Mouse (Mus musculus): Measurements from ENCODE around the gene Pgk1. TPM values are rescaled to one million over a fixed set of nuclear protein-coding genes. Genes with fewer than 3 reads are reported as not detected.
"Not testable (repeated sequence)": the region's sequence is repeated elsewhere in the genome, so short reads cannot be mapped to it uniquely, and the experiment has no call there.

Pgk1 gene
- polyA plus RNA-seq, 1 experiment from 2014 or later = 166 TPM

DNA sequence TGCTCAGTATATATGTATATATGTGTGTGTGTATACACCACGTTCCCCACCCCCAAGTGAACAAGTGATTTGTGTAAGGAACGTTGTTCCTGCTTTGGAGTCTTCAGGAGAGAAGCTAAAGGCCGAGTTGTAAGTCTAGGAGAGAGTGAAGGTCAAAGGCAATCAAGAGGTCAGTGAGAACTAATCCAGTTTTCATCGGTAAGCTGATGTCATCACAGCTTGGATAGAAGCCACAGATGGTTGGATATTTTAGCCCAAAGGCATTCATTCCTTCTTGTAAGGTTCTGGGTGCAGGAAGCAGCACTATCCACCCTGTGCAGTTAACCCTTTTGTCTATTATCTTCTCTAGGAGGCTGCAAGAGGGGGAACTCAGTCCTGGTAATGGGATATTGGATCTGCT, 3.2 kb downstream of the Pgk1 start:
- Histone ChIP-seq H3K9me3 (ENCODE audit: control insufficient read depth, low read length) (no peaks in the 10 kb centered on the region), H3K36me3 (ENCODE audit: control insufficient read depth, insufficient read depth, low read length) (no peaks in the 10 kb centered on the region), H3K4me1 (replicated peaks; ENCODE audit: control insufficient read depth, insufficient read depth) (no peaks in the 10 kb centered on the region), H3K27ac (replicated peaks) (no peak overlapping the region), H3K4me3 (ENCODE audit: low read depth, low read length) (no peak overlapping the region), H3K27me3 (ENCODE audit: control insufficient read depth, insufficient read depth, low read length) (no peaks in the 10 kb centered on the region), H3K4me2 (replicated peaks; ENCODE audit: low read depth) (no peak overlapping the region), H3K9ac (ENCODE audit: low read length) (no peak overlapping the region)
- ATAC-seq (ENCODE audit: low FRiP score, low TSS enrichment) = no peak
- DNase-seq (ENCODE audit: low spot score) = no peak
- 27% methylated on average over 4 of the region's 4 CpGs for WGBS
- no peak for TF ChIP-seq CTCF (IDR thresholded peaks at IDR 0.05; ENCODE audit: low read depth)
- no peak for TF ChIP-seq EP300 (optimal IDR thresholded peaks at IDR 0.05)

DNA sequence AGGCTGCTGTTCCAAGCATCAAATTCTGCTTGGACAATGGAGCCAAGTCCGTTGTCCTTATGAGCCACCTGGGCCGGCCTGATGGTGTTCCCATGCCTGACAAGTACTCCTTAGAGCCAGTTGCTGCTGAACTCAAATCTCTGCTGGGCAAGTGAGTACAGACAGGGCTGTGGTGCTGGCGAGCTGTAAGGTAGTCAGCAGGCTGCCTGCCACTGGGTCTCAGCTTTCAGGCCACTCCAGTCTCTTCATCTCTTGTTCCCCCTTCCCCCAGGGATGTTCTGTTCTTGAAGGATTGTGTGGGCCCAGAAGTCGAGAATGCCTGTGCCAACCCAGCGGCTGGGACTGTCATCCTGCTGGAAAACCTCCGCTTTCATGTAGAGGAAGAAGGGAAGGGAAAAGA, 7.5 kb downstream of the Pgk1 start:
- not testable (repeated sequence) for H3K4me2 ChIP-seq (replicated peaks; ENCODE audit: low read depth); H3K27ac ChIP-seq (replicated peaks); ATAC-seq (ENCODE audit: low FRiP score, low TSS enrichment); DNase-seq (ENCODE audit: low spot score); H3K36me3 ChIP-seq (ENCODE audit: control insufficient read depth, insufficient read depth, low read length); H3K9me3 ChIP-seq (ENCODE audit: control insufficient read depth, low read length); H3K9ac ChIP-seq (ENCODE audit: low read length); H3K27me3 ChIP-seq (ENCODE audit: control insufficient read depth, insufficient read depth, low read length); H3K4me3 ChIP-seq (ENCODE audit: low read depth, low read length); H3K4me1 ChIP-seq (replicated peaks; ENCODE audit: control insufficient read depth, insufficient read depth)
- WGBS = 88% methylated on average over 6 of the region's 6 CpGs

DNA sequence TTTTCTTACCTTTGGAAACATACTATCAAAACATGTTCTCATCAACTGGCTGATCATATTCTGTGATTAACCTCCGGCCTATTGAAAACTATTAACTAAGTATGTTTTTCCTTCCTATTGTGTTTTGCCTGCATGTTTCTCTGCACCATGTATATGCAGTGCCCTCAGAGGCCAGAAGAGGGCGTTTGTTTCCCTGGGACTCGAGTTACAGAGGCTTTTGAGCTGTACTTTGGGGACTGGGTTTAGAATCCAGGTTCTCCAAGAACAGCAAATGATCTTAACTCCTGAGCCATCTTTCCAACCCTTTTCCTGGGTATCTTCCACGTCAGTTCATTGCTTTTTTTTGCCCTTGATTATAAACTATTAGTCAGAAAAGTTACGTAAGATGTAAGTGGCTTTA, 10.4 kb downstream of the Pgk1 start:
- 58% methylated on average over 5 of the region's 5 CpGs for WGBS

DNA sequence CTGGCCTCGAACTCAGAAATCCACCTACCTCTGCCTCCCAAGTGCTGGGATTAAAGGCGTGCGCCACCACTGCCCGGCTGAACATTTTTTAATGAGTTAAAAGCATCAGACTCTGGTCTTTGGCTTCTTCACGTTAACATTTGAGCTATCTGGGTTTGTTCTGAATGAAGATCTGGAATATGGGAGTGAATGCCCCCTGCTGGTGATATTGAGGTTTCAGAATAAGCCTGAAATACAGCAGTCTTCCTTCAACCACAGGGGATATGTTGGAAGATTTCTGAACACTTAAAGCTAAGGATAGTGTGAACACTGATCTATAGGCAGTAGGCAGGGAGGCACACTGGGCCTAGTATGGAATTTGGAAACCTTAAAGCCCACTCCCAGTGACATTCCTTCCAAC, 12.0 kb downstream of the Pgk1 start:
- Histone ChIP-seq H3K9ac (ENCODE audit: low read length) (no peak overlapping the region), H3K27me3 (ENCODE audit: control insufficient read depth, insufficient read depth, low read length) (no peaks in the 10 kb centered on the region), H3K4me2 (replicated peaks; ENCODE audit: low read depth) (no peak overlapping the region), H3K36me3 (ENCODE audit: control insufficient read depth, insufficient read depth, low read length) (no peaks in the 10 kb centered on the region), H3K4me3 (ENCODE audit: low read depth, low read length) (no peak overlapping the region), H3K9me3 (ENCODE audit: control insufficient read depth, low read length) (no peaks in the 10 kb centered on the region), H3K4me1 (replicated peaks; ENCODE audit: control insufficient read depth, insufficient read depth) (no peaks in the 10 kb centered on the region), H3K27ac (replicated peaks) (no peak overlapping the region)
- WGBS = 78% methylated on average over 5 of the region's 5 CpGs
- DNase-seq (ENCODE audit: low spot score) (no peak), ATAC-seq (ENCODE audit: low FRiP score, low TSS enrichment) (no peak)
- TF ChIP-seq CTCF (IDR thresholded peaks at IDR 0.05; ENCODE audit: low read depth) = peak; percentile 54
- TF ChIP-seq EP300 (optimal IDR thresholded peaks at IDR 0.05) = no peak

More for the DNA sequence above, 10.4 kb downstream of the Pgk1 start:
- no peaks in the 10 kb centered on the region for H3K27me3 ChIP-seq (ENCODE audit: control insufficient read depth, insufficient read depth, low read length)
- no peak overlapping the region for H3K9ac ChIP-seq (ENCODE audit: low read length)
- ATAC-seq (ENCODE audit: low FRiP score, low TSS enrichment) = no peak
- no peaks in the 10 kb centered on the region for H3K4me1 ChIP-seq (replicated peaks; ENCODE audit: control insufficient read depth, insufficient read depth)
- no peak for DNase-seq (ENCODE audit: low spot score)
- H3K4me2 ChIP-seq (replicated peaks; ENCODE audit: low read depth) = no peak overlapping the region
- no peaks in the 10 kb centered on the region for H3K36me3 ChIP-seq (ENCODE audit: control insufficient read depth, insufficient read depth, low read length)
- no peak overlapping the region for H3K27ac ChIP-seq (replicated peaks)
- H3K9me3 ChIP-seq (ENCODE audit: control insufficient read depth, low read length) = no peaks in the 10 kb centered on the region
- TF ChIP-seq CTCF (IDR thresholded peaks at IDR 0.05; ENCODE audit: low read depth) (peak; percentile 58), EP300 (optimal IDR thresholded peaks at IDR 0.05) (no peak)
- no peak overlapping the region for H3K4me3 ChIP-seq (ENCODE audit: low read depth, low read length)

DNA sequence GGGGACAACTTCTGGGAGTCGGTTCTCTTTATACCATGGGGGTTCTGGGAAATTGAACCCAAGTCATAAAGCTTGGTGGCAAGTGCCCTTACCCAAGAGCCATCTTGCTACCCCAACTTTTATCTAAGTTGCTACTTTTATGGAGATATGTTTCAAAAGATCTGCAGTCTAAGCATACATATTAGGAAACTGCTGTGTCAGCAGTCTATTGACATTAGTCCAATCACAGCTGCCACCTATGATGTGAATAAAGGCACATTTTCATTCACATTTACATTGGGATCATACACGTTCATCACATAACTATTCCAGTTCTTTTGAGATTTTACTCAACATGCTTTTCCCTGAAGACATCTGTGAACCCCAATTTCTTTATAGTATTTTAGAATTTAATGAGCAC, 22.2 kb downstream of the Pgk1 start:
- Histone ChIP-seq H3K4me1 (replicated peaks; ENCODE audit: control insufficient read depth, insufficient read depth) (no peaks in the 10 kb centered on the region), H3K4me3 (ENCODE audit: low read depth, low read length) (no peak overlapping the region), H3K27me3 (ENCODE audit: control insufficient read depth, insufficient read depth, low read length) (no peaks in the 10 kb centered on the region), H3K4me2 (replicated peaks; ENCODE audit: low read depth) (no peak overlapping the region), H3K9ac (ENCODE audit: low read length) (no peak overlapping the region), H3K9me3 (ENCODE audit: control insufficient read depth, low read length) (no peaks in the 10 kb centered on the region), H3K27ac (replicated peaks) (no peak overlapping the region), H3K36me3 (ENCODE audit: control insufficient read depth, insufficient read depth, low read length) (no peaks in the 10 kb centered on the region)
- ATAC-seq (ENCODE audit: low FRiP score, low TSS enrichment) (no peak), DNase-seq (ENCODE audit: low spot score) (no peak)
- 77% methylated on average over 2 of the region's 2 CpGs for WGBS
- TF ChIP-seq EP300 (optimal IDR thresholded peaks at IDR 0.05) (no peak), CTCF (IDR thresholded peaks at IDR 0.05; ENCODE audit: low read depth) (no peak)

DNA sequence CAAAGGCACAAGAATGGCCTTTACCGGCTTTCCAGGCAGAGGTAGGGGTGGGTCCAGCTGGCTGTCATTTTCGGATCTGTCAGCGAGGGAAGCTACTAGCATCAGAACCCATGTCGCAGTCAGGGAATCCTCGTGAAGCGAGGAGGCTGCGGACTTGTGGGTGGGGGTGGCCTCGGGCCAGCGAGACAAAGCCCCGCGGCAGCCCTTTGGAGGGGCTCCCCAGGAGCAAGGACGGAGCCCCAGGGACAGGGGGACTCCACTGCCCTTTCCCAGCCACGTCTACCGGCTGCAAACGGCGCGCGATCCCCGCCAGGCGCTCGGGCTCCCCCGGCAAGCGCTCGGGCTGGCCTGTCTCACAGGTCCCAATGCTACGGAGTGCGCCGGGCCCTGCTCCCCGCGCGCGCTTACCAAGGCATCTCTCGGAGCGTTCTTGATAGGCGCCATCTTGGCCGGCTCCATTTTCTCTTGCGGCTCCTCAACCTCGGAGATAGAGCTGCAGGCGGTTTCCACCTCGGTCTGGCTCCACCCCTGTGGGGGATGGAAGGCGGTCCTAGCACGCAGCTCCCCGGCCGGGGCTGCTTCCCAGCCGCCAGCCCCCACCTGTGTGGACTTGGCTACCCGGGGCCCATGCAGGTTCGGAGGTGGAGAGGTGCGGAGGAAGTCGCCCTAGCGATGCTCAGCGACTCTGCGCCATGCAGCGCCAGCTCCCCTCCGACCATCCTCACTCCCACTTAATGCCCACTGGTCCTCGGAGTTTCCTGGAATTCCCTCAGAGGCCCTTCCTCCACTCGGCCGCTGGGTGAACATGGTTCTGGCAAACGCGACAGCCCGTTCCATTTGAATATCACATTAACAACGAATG, 32.5 kb downstream of the Pgk1 start:
- peak; percentile 73 for DNase-seq (ENCODE audit: low spot score)
- 21% methylated on average over 59 of the region's 60 CpGs for WGBS
- TF ChIP-seq CTCF (IDR thresholded peaks at IDR 0.05; ENCODE audit: low read depth) (peak; percentile 29), EP300 (optimal IDR thresholded peaks at IDR 0.05) (no peak)

More for the DNA sequence above, 32.5 kb downstream of the Pgk1 start:
- Histone ChIP-seq H3K9me3 (ENCODE audit: control insufficient read depth, low read length) (no peaks in the 10 kb centered on the region), H3K4me1 (replicated peaks; ENCODE audit: control insufficient read depth, insufficient read depth) (no peaks in the 10 kb centered on the region), H3K27ac (replicated peaks) (peak overlapping the region; percentile 81), H3K4me2 (replicated peaks; ENCODE audit: low read depth) (peak overlapping the region; percentile 54), H3K4me3 (ENCODE audit: low read depth, low read length) (peak overlapping the region; percentile 59), H3K36me3 (ENCODE audit: control insufficient read depth, insufficient read depth, low read length) (no peaks in the 10 kb centered on the region), H3K27me3 (ENCODE audit: control insufficient read depth, insufficient read depth, low read length) (no peaks in the 10 kb centered on the region), H3K9ac (ENCODE audit: low read length) (peak overlapping the region; percentile 70)
- ATAC-seq (ENCODE audit: low FRiP score, low TSS enrichment) = peak; percentile 93
